Mouse (Mus musculus) erythroblast, adult 5-6 weeks (primary cell): ENCODE data around the gene Rgl1. TPM values are rescaled to one million over a fixed set of nuclear protein-coding genes. Genes with fewer than 3 reads are reported as not detected.

Experiments used
- ATAC-seq: replicated peaks from 2 replicates; pipeline ENCODE4 v1.8.0; 2016; ENCODE audit warnings: moderate number of reproducible peaks, mild to moderate bottlenecking, moderate TSS enrichment, inconsistent platforms; ENCODE audit not compliant: poor library complexity, low FRiP score, severe bottlenecking
- total RNA-seq, 2 experiments: library from RNA; stranded (forward) in 1 of 2; stranded (reverse) in 1 of 2; fragments of 150-400 nt in 1 of 2; fragments of 200-764, 138-1000 nt in 1 of 2; gene quantifications; 2 replicates each; pipeline versions ENCODE4 v1.2.3 to v1.2.4; 2015 to 2017; ENCODE audit warnings: low replicate concordance in 2 of 2

Gene Rgl1
- total RNA-seq, 2 experiments from 2014 or later = 5.8 to 14.4 TPM

- ATAC-seq = no peak
Observed at GRCm38 (mm10) chr1:152534531-152534930, 231.6 kb downstream of the Rgl1 start.

DNA sequence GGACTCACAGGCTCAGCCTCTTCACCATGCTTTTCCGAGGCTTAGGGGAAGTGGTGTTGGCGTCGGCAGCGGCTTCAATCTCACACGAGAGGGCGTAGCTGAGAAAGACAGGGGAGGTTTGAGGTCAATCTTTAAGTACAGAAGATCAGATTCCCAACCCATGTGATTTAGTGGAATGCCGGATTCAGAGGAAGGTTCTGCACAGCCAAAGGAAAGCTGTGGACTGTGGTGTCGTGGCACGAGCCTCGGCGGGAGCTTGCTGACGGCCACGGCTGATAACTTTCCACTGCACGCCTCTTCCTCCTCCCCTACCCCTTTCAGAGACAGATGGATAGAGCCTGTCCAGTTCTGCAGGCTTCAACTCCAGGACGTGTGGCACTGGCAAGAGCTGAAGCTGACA, 234.7 kb downstream of the Rgl1 start:
- ATAC-seq = no peak

DNA sequence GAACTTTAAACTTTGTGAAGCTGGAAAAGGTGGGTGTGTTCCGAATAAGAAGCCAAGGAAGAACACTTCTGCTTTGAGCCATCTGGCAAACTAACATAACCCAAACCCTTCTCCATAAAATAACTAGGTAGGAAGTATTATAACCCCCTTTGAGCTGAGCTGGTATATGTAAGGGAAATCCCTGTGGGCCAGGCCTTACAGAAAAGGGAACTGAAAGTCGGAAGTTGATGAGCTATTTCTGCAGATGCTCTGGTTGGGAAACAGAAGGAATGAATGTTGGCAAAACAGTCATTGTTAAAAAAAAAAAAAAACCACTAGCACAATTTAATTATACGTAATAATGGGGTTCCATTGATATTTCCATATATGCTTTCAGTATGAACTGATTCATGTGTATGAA, 237.4 kb downstream of the Rgl1 start:
- no peak for ATAC-seq

DNA sequence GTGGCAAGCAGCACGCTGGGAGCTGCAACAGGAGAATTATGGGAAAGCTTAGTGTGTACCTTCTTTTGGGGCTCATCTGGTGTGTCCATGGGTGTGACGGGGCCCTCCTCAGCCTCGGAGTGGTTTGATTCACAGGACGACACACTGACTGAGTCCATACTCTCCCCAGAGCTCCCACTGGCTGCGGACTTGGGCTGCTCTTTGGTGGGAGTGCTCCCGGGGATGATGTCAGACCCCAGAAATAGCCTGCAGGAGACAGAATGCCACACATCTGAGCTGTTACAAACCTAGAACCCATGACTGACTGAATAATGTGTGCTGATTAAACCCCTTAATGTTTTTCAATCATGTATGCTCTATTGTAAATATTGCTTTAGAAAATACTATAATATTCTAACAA, 237.9 kb downstream of the Rgl1 start:
- ATAC-seq = no peak

DNA sequence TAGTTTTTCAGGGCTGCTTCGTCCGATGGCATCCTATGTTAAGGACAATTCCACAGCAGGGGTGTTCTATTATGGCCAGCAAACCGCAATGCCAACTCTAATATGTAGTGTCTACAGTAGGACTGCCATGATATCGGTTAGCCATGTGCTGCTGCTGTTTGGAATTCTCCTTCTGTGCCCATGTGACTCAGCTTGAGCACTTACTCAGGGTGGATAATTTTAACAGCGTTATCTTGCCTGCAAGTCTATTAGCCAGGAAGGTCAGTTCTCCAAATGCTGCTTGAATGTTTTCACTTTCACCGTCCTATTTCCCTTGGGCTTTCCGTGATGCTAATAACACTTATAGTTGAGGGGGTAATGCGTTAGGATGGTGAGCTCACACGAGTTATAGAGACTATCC, 240.0 kb downstream of the Rgl1 start:
- ATAC-seq = no peak

DNA sequence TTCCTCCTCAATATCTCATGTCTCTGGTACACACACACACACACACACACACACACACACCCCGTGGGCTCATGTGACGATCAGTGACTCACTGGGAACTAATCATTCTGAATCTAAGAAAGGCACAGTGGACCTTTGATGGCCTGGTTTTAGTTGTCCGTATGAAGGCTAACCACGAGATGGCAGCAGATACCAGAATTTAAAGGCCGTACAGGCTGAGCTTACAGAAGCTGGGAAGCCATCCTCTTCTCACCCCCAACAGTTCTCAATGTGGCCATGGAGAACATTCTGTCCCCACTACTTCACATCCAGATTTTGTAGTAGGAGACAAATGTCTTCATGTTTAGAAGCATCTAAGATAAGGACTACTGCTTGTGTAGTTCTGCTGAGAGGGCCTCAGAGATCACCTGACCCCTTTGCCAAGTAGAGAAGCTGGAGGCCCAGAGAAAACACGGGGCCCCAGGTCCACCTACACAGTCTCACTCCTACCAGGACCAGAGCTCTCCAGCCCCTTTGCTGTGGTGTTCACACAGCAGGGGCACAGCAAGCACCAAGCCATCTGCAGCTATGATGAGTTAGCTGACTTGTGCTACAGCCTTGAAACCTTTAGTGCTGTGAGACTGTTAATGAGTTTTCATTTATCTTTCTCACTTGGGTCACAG, 241.0 kb downstream of the Rgl1 start:
- peak; percentile 74 for ATAC-seq

- no peak for ATAC-seq
Observed at GRCm38 (mm10) chr1:152524098-152524892, 241.9 kb downstream of the Rgl1 start.

GRCm38 (mm10) chr1:152523292-152523691, 242.9 kb downstream of the Rgl1 start:
- ATAC-seq = no peak

DNA sequence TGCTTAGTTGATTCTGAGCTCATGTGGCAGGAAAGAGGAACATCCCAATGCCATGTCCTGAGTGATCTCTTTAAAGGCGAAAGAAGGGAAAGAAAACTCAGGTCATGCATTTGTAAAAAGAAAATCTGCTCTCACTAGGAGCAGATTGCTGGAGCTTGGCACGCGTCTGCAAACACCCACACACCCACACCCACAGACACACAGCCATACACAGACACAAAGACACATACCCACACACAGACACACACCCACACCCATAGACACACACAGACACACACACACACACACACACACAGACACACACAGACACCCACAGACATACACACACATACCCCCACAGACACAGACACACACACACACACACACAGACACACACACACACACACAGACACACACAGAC, 243.9 kb downstream of the Rgl1 start:
- ATAC-seq = no peak

GRCm38 (mm10) chr1:152520798-152521575, 245.2 kb downstream of the Rgl1 start:
- ATAC-seq = peak; percentile 71

GRCm38 (mm10) chr1:152518971-152519370, 247.2 kb downstream of the Rgl1 start:
- no peak for ATAC-seq

GRCm38 (mm10) chr1:152517057-152517570, 249.0 kb downstream of the Rgl1 start:
- no peak for ATAC-seq

GRCm38 (mm10) chr1:152514256-152514655, 251.9 kb downstream of the Rgl1 start:
- no peak for ATAC-seq

DNA sequence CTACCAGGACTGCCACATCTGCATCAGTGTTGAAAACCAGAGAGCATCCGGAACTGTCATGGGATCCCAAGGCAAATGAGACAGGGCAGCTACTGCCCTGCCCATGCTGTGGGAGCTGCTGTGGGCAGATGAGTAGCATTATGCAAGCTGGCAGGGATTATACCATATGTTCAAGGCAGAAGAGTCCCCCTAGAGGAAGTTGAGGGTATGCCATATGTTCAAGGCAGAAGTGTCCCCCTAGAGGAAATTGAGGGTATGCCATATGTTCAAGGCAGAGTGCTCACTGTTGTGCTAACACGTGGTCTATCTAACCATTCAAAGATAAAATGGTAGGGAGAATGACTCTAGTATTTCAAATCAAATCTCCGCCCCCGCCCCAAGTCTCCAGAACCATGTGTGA, 254.9 kb downstream of the Rgl1 start:
- peak; percentile 74 for ATAC-seq

DNA sequence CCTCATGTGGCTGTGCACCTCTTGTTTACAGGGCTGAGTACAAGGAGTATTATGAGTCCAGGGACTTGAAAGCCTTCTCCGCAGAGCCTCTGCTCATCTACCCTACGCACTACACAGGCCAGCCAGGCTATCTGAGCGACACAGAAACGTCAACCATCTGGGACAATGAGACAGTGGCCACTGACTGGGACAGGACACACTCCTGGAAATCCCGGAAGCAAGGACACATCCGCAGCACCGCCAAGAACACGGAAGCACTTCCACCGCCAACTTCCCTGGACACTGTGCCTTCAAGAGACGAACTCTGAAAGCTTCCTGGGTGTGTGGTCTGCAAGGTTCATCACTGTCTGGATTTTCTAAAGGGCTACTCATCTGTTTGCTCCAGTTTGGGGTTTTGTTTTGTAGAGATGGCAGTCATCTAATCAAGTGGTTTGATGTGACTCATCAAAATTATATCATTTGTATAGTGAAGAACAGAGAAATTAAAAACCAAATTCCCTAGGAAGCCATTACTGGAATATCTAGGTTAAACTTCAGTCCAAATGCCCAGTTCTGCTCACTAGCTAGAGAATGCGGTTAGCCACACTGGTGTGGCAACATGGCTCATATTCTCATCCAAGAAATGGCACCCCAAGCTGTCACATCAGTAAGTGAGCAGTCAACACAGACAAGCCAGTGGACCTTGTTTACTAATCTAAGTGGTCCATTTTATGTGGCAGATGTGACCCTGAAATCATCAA, 257.5 kb downstream of the Rgl1 start:
- ATAC-seq = no peak

GRCm38 (mm10) chr1:152506726-152507125, 259.4 kb downstream of the Rgl1 start:
- no peak for ATAC-seq

- ATAC-seq = no peak
Observed at GRCm38 (mm10) chr1:152506175-152506574, 260.0 kb downstream of the Rgl1 start.

DNA sequence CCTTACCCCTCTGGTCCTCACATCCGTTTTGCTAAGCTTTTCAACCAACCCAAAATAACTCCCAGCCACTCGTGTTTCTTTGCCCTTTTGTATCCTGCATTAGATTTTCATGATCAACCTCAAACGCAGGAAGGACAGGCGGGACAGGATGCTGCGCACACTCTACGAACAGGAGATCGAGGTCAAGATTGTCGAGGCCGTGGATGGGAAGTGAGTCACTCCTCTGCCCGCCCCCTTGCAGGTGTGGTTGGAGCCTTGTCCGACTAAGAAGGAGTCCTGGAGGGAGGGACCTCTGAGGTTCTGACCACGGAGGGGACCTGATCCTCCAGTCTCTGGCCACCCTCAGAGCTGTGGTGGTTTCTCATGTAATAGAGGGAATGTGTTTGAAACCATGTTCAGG, 266.3 kb downstream of the Rgl1 start:
- ATAC-seq = no peak

GRCm38 (mm10) chr1:152497581-152497980, 268.6 kb downstream of the Rgl1 start:
- ATAC-seq = no peak

DNA sequence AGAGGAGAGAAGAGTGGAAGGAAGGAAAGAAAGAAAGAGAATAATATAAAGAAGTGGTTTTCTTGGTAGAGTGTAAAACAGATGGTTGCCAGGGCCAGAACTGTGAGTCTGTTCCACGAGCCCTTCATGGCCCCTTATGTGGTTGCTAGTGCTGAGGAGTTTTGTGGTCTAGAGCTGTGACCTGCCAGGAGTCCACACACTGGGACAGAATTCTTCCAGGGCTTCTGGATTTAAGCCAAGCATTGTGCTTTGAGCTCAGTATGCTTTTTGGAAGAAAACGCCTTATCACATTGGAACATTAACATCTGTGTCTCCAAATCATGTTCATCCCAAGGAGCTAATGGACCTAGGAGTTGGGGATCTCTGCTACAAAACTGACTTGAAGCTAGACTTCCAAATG, 269.3 kb downstream of the Rgl1 start:
- ATAC-seq = no peak
